Mouse (Mus musculus) spleen, embryonic (tissue): Measurements from ENCODE around the gene Sema3b.

Experiments used
- CTCF ChIA-PET: fragments of 350-600 bp; sonication (Branson Sonifier 250); formaldehyde crosslinking; loops from one replicate; lab custom pipeline; 2022; lab: Charles Lee

Sema3b gene

GRCm38 (mm10) chr9:107618778-107619545 is 9.9 kb upstream of the Sema3b start:
- CTCF ChIA-PET, result interaction anchor here (0.8 kb wide), 1 partner anchor 14 kb away, joined by 3 read pairs; no protein-coding TSS in a partner anchor

GRCm38 (mm10) chr9:107618098-107618497 is 9.1 kb upstream of the Sema3b start:
- CTCF ChIA-PET, result interaction anchor here (0.7 kb wide), 2 partner anchors 8 to 107 kb away, joined by 4 to 11 read pairs; no protein-coding TSS in a partner anchor

- CTCF ChIA-PET, result interaction anchor here (0.7 to 1.0 kb wide), 3 partner anchors 9 to 107 kb away, joined by 4 to 11 read pairs (median 5); no protein-coding TSS in a partner anchor
Observed at GRCm38 (mm10) chr9:107617461-107617860, 8.4 kb upstream of the Sema3b start.

GRCm38 (mm10) chr9:107615035-107615434 is 6.0 kb upstream of the Sema3b start:
- CTCF ChIA-PET, result no interaction called here

GRCm38 (mm10) chr9:107612945-107613569 is 4.0 kb upstream of the Sema3b start:
- CTCF ChIA-PET, result interaction anchor here (1.8 kb wide), 1 partner anchor 11 kb away, joined by 7 read pairs; no protein-coding TSS in a partner anchor

- CTCF ChIA-PET, result interaction anchor here (0.7 to 1.8 kb wide), 4 partner anchors 10 to 65 kb away, joined by 3 to 7 read pairs (median 3); no protein-coding TSS in a partner anchor
Observed at GRCm38 (mm10) chr9:107612191-107612944, 3.3 kb upstream of the Sema3b start.

- CTCF ChIA-PET, result interaction anchor here (0.7 to 1.8 kb wide), 4 partner anchors 9 to 66 kb away, joined by 3 to 7 read pairs (median 3); no protein-coding TSS in a partner anchor
Observed at GRCm38 (mm10) chr9:107611456-107612190, 2.6 kb upstream of the Sema3b start.

GRCm38 (mm10) chr9:107609433-107609830 is 403 bp upstream of the Sema3b start:
- CTCF ChIA-PET, result interaction anchor here (0.8 to 1.2 kb wide), 2 partner anchors 17 to 36 kb away, joined by 3 to 14 read pairs; no protein-coding TSS in a partner anchor

GRCm38 (mm10) chr9:107607653-107608245 is 1.3 kb downstream of the Sema3b start:
- CTCF ChIA-PET, result interaction anchor here (0.5 to 0.7 kb wide), 3 partner anchors 8 to 16 kb away, joined by 3 to 4 read pairs (median 3); no protein-coding TSS in a partner anchor

GRCm38 (mm10) chr9:107607036-107607435 is 2.0 kb downstream of the Sema3b start:
- CTCF ChIA-PET, result interaction anchor here (0.6 kb wide), 1 partner anchor 320 kb away, joined by 4 read pairs; no protein-coding TSS in a partner anchor

- CTCF ChIA-PET, result interaction anchor here (0.6 kb wide), 1 partner anchor 321 kb away, joined by 4 read pairs; no protein-coding TSS in a partner anchor
Observed at GRCm38 (mm10) chr9:107606591-107606990, 2.4 kb downstream of the Sema3b start.

GRCm38 (mm10) chr9:107605041-107605661 is 3.9 kb downstream of the Sema3b start:
- CTCF ChIA-PET, result no interaction called here

- CTCF ChIA-PET, result interaction anchor here (0.6 to 1.7 kb wide), 3 partner anchors 9 to 74 kb away, joined by 3 to 10 read pairs (median 7); partner anchors contain the start of gene Ifrd2
Observed at GRCm38 (mm10) chr9:107603251-107603650, 5.8 kb downstream of the Sema3b start.

- CTCF ChIA-PET, result interaction anchor here (0.6 to 1.7 kb wide), 7 partner anchors 10 to 75 kb away, joined by 3 to 12 read pairs (median 4); no protein-coding TSS in a partner anchor
Observed at GRCm38 (mm10) chr9:107602068-107602648, 6.9 kb downstream of the Sema3b start.

GRCm38 (mm10) chr9:107601275-107601674 is 7.8 kb downstream of the Sema3b start:
- CTCF ChIA-PET, result interaction anchor here (1.1 to 1.7 kb wide), 3 partner anchors 25 to 74 kb away, joined by 3 to 12 read pairs (median 4); no protein-coding TSS in a partner anchor

GRCm38 (mm10) chr9:107600745-107601144 is 8.3 kb downstream of the Sema3b start:
- CTCF ChIA-PET, result interaction anchor here (0.6 to 1.1 kb wide), 2 partner anchors 64 to 75 kb away, joined by 3 read pairs; no protein-coding TSS in a partner anchor

- CTCF ChIA-PET, result interaction anchor here (0.6 kb wide), 1 partner anchor 8 kb away, joined by 3 read pairs; no protein-coding TSS in a partner anchor
Observed at GRCm38 (mm10) chr9:107599842-107600241, 9.2 kb downstream of the Sema3b start.

- CTCF ChIA-PET, result interaction anchor here (0.6 kb wide), 1 partner anchor 9 kb away, joined by 3 read pairs; no protein-coding TSS in a partner anchor
Observed at GRCm38 (mm10) chr9:107599433-107599832, 9.6 kb downstream of the Sema3b start.
